Mouse (Mus musculus) induced T-regulatory cell, adult 2 months (primary cell): ENCODE measurements around the gene Ryr1.

Experiments used
- DNase-seq: peaks from one replicate; pipeline ENCODE4 v3.0.0-alpha.2; 2012; ENCODE audit warnings: low read depth

Ryr1 gene

GRCm38 (mm10) chr7:28960354-28961046, 164.5 kb downstream of the Ryr1 start:
- no peak for DNase-seq

DNA sequence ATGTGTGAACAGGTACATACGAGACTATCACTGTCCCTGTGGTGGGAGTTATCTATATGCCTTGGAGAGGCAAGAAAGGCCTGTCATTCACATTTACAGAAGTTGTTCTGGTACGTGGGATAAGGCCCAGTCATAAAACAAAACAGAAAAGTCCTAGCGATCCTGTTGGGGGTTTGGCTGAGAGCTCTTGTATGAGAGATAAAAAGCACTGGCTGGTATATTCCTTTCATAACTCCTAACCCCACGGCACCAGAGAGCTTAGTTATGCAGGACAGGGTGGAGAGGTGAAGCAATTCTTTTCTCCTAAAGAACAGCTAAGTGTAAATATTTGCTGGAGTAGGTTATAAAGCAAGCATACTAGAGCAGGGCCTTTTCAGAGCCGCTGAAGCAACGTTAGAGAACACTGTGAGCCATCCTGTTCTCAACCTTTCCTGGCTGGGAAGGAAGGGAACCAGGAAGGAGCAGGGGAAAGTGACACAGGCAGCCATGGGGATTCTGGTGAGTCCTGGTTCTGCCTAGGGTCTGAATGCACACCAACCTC, 165.4 kb downstream of the Ryr1 start:
- DNase-seq, result no peak

- DNase-seq, result no peak
Measured at GRCm38 (mm10) chr7:28958770-28959169, 166.2 kb downstream of the Ryr1 start.

- no peak for DNase-seq
Measured at GRCm38 (mm10) chr7:28957997-28958725, 166.8 kb downstream of the Ryr1 start.

GRCm38 (mm10) chr7:28957286-28957685, 167.7 kb downstream of the Ryr1 start:
- DNase-seq, result no peak

DNA sequence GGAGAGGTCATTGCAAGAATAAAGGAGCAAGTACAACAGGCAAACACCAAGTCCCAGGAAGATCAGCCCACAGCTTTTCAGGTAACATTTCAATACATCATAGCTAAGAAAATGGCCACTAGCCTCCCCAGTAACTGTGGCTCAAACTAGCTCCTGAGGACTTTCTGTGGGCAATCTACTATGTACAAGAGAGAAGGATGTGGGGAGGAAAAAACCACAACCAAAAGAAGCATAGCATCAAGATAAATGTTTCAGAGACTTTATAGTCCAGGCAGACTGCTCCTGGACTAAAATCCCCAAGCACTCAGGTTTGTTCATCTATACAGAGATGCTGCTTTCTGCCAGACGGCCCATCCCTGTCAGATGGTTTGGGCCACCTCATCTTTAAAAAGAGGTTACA, 168.7 kb downstream of the Ryr1 start:
- no peak for DNase-seq

- DNase-seq, result no peak
Measured at GRCm38 (mm10) chr7:28955295-28955897, 169.6 kb downstream of the Ryr1 start.

DNA sequence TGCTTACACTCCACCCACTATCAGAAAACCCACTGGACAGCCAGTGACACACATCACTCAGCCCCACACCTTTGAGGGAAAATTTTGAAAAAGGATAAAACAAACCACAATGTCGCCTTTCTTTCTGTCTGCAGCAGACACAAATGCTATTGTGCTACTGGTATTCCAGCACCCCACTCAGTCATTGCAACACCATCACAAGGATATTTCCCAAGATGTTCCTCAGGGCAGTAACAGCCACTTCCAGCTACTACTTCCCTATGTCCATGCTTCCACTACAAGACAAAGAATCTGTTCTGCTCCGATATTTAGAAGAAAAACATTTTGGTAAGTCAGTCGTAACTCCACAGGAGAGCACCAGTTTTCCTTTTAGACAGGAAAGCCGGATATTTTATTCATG, 170.2 kb downstream of the Ryr1 start:
- DNase-seq, result no peak

GRCm38 (mm10) chr7:28953476-28954376, 171.3 kb downstream of the Ryr1 start:
- no peak for DNase-seq
